Mouse (Mus musculus) kidney, embryonic 15.5 days (tissue): ENCODE data around the gene Khdc3. TPM values are rescaled to one million over a fixed set of nuclear protein-coding genes. Genes with fewer than 3 reads are reported as not detected.
"Not testable (repeated sequence)": the region's sequence is repeated elsewhere in the genome, so short reads cannot be mapped to it uniquely, and the experiment has no call there.

ENCODE experiments used
- ATAC-seq: fragments of 200-750 bp; cut with Nextera tagmentation; replicated peaks from 2 replicates; pipeline ENCODE4 v1.8.0; 2017; ENCODE audit warnings: moderate TSS enrichment; ENCODE audit not compliant: low FRiP score
- H3K27ac ChIP-seq: fragments of 300-500 bp; sonication (generic); 2 replicates; pipeline ENCODE4 v1.5.1; 2015; ENCODE audit warnings: mild to moderate bottlenecking, inconsistent platforms
- H3K27me3 ChIP-seq: fragments of 300-500 bp; sonication (generic); 2 replicates; pipeline ENCODE4 v1.6.1; 2015; ENCODE audit warnings: inconsistent platforms
- H3K36me3 ChIP-seq: fragments of 300-500 bp; sonication (generic); 2 replicates; pipeline ENCODE4 v1.6.1; 2015; ENCODE audit warnings: inconsistent platforms
- H3K4me1 ChIP-seq: fragments of 300-500 bp; sonication (generic); 2 replicates; pipeline ENCODE4 v1.6.1; 2015; ENCODE audit warnings: inconsistent platforms
- H3K4me2 ChIP-seq: fragments of 300-500 bp; sonication (generic); 2 replicates; pipeline ENCODE4 v1.6.1; 2015; ENCODE audit warnings: moderate library complexity, mild to moderate bottlenecking, inconsistent platforms
- H3K4me3 ChIP-seq: fragments of 300-500 bp; sonication (generic); replicated peaks from 2 replicates; pipeline ENCODE4 v1.5.1; 2015; ENCODE audit warnings: mild to moderate bottlenecking, inconsistent platforms
- H3K9ac ChIP-seq: fragments of 300-500 bp; sonication (generic); 2 replicates; pipeline ENCODE4 v1.6.1; 2015; ENCODE audit warnings: mild to moderate bottlenecking, inconsistent platforms
- H3K9me3 ChIP-seq: fragments of 300-500 bp; sonication (generic); replicated peaks from 2 replicates; pipeline ENCODE4 v1.6.1; 2016; ENCODE audit warnings: inconsistent platforms
- WGBS: fragments of 180-500 bp; shearing (Covaris S2); methylation state at CpG from one replicate; pipeline ENCODE4 v1.1.7; 2015; ENCODE audit warnings: mixed read lengths; 5-methylcytosine and 5-hydroxymethylcytosine counted together
- polyA plus RNA-seq: library from polyadenylated mRNA; unstranded; fragments of >200 nt; fragmentation: Nextera tagmentation; extraction: Ambion mirVana; gene quantifications from 2 replicates; pipeline ENCODE4 v1.2.1, GENCODE M21; 2015

Gene Khdc3
- polyA plus RNA-seq, result 0.13 TPM in 1 of 2 replicates, not detected in the other

DNA sequence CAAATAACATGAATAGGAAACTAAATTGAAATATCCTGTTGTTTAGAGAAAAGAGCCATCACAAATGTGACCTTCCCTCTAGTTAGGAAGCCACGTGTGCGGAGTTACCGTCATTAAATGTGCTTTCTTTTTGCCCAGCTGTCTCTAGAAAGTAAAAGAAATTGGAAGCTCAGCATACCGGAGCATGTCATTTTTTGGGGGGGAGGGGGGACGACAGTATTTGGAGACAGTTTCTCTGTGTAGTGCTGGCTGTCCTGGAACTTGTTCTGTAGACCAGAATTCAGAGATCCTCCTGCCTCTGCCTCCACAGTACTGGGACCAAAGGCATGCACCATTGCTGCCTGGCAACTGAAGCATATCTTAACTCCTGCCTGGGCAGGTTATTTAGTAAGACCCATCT lies at the start of gene Khdc3:
Gene Khdc3 (plus strand): TSS at position 301 of the 400 bp plus-strand sequence.
- no peak within 1 kb of the TSS for H3K9ac ChIP-seq
- no peak within 1 kb of the TSS for H3K4me3 ChIP-seq
- no peaks in the 10 kb centered on the region for H3K36me3 ChIP-seq
- H3K4me1 ChIP-seq, result peaks cover 12% of the 10 kb centered on the region
- 86% methylated on average over 5 of the region's 5 CpGs for WGBS
- no peaks in the 10 kb centered on the region for H3K9me3 ChIP-seq
- no peak within 1 kb of the TSS for H3K27ac ChIP-seq
- peaks cover 51% of the 10 kb centered on the region for H3K27me3 ChIP-seq
- H3K4me2 ChIP-seq, result 0 out of 2 replicates have a peak within 1 kb of the TSS, but pooled peaks have one; percentile 86
- no peak for ATAC-seq

DNA sequence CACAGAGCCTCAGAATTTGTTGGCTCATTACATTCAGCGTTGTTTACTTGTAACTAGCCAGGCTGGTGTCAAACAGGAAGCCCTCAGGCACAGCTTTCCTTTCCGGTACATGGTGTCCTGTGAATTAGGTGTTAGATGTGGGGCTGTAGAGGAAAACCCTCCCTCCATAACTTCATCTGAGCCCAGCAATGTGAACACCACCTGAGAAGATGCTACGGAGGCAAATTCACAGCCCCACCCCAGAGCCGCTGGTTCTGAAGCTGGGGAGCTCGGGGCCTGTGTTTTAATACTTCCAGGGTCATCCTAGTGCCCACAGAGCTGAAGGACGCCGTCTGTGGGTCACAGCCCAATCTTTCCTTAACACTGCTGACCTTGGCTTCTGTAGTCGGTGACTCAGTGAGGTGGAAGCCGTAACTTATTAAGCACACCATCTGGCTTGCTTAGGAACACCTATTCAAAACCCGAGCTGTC lies 46.2 kb upstream of the Khdc3 start:
- H3K9me3 ChIP-seq, result no peaks in the 10 kb centered on the region
- H3K4me1 ChIP-seq, result 0 out of 2 replicates have a peak, but pooled peaks cover 5% of the 10 kb centered on the region
- no peaks in the 10 kb centered on the region for H3K36me3 ChIP-seq
- 45% methylated on average over 10 of the region's 10 CpGs for WGBS
- H3K4me2 ChIP-seq, result no peak overlapping the region
- H3K9ac ChIP-seq, result no peak overlapping the region
- no peak for ATAC-seq
- no peak overlapping the region for H3K27ac ChIP-seq
- no peak overlapping the region for H3K4me3 ChIP-seq
- H3K27me3 ChIP-seq, result no peaks in the 10 kb centered on the region

DNA sequence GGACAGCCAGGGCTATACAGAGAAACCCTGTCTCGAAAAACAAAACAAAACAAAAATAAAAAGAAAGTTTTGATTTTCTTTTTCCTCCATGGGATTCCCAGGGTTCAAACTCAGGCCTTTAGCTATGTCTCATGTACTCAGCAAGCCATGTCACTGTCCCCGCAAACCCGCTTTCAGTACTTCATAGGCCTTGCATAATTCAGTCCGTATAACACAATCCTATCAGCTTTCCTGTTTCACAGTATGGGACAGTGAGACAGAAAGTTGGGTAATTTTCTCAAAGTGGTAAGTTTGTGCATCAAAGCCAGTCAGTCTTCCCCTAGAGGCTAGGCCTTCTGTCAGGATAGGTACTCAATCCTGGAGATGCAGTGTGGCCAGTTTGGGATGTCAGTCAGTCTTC lies 42.4 kb upstream of the Khdc3 start:
- 85% methylated on average over 4 of the region's 4 CpGs for WGBS

DNA sequence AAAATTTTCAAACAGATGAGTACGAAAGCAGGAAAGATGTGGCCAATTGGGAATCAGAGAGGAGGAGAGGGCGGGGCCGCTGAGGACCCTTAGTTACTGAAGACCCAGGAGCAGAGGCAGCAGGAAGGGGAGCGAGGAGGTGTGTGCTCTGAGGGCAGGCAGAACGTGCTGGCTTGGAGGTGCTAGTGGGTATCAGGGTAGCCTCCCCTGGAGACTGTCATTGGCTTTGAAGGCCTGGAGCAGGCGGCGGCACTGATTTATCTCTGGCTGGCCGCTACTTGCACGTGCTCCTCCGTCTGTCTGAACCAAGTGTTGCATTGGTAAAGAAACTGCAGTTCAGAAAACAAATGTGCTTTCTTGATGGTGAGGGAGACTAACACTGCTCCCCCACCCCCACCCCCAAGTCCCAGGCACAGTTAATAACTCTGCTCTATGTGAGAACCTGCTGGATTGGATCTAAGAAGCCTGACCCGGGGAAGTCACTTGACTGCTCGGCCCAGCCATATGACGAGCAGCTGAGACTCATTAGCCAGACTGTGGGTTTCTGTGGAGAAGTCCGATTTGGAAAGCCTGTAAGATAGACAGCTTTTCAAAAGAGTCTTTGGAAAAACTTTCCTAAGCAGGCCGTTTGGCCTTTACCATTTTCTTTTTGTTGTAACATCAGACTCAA lies 37.9 kb upstream of the Khdc3 start:
- H3K4me3 ChIP-seq, result peak overlapping the region; percentile 24; the same call in 1 of the 2 replicates
- 0 out of 2 replicates have a peak overlapping the region, but pooled peaks have one; percentile 41 for H3K27ac ChIP-seq
- ATAC-seq, result 0 out of 2 replicates have a peak, but pooled peaks have one; percentile 23

More for the DNA sequence above, 42.4 kb upstream of the Khdc3 start:
- Histone ChIP-seq H3K9me3 (no peaks in the 10 kb centered on the region), H3K9ac (no peak overlapping the region), H3K27ac (no peak overlapping the region), H3K4me3 (no peak overlapping the region), H3K4me2 (no peak overlapping the region), H3K4me1 (peaks cover 9% of the 10 kb centered on the region), H3K27me3 (no peaks in the 10 kb centered on the region), H3K36me3 (no peaks in the 10 kb centered on the region)
- no peak for ATAC-seq

DNA sequence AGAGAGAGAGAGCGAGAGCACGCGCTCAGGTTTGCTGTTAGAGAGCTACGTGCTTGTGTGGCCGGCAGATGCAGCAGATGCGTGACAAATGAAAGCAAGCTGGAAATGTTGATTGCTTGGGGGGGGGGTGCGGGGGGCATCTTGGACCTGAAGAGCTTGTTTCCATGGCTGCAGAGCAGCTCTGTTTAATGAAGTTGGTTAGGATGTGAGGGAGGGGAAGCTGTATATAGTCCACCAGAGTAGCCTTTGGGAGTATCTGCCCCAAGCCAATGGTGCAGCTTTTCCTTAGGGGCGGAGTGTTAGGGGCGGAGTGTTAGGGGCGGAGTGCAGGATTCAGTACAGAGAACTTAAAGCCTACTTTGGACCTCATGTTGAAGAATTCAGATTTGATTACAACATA lies 34.5 kb upstream of the Khdc3 start:
- 28% methylated on average over 10 of the region's 10 CpGs for WGBS
- Histone ChIP-seq H3K9ac (no peak overlapping the region), H3K4me3 (no peak overlapping the region), H3K4me1 (peaks cover 32% of the 10 kb centered on the region), H3K27me3 (no peaks in the 10 kb centered on the region), H3K4me2 (peak overlapping the region; percentile 50), H3K9me3 (no peaks in the 10 kb centered on the region), H3K27ac (no peak overlapping the region), H3K36me3 (no peaks in the 10 kb centered on the region)
- peak; percentile 56; the same call in 1 of the 2 replicates for ATAC-seq

More for the DNA sequence above, 37.9 kb upstream of the Khdc3 start:
- H3K36me3 ChIP-seq, result no peaks in the 10 kb centered on the region
- H3K4me2 ChIP-seq, result peak overlapping the region; percentile 56
- no peaks in the 10 kb centered on the region for H3K27me3 ChIP-seq
- 16% methylated on average over 15 of the region's 15 CpGs for WGBS
- peaks cover 27% of the 10 kb centered on the region for H3K4me1 ChIP-seq
- no peak overlapping the region for H3K9ac ChIP-seq
- H3K9me3 ChIP-seq, result no peaks in the 10 kb centered on the region

DNA sequence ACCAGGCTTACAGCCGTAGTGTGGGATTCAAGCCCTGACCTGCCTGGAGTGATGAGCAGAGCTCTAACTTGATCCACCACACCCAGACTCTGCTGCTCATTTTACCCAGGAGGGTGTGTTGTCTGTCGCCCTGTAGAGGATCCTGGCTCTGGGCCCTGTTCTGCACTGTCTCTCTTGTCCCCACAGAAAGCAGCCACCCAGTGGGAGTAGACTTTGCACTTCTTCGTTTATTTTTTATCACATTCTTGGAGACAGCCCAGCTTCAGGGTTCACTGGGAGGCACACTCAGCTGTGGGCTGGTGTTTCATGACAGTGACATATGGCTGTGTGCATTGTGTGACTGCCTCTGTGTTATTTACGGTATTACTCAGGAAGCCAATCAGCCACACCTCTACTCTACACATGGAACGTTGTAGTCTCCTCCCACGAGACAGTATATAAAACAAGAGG lies 33.4 kb upstream of the Khdc3 start:
- Histone ChIP-seq H3K27ac (peak overlapping the region; percentile 78), H3K4me1 (peaks cover 31% of the 10 kb centered on the region), H3K9me3 (no peaks in the 10 kb centered on the region), H3K9ac (no peak overlapping the region), H3K27me3 (no peaks in the 10 kb centered on the region), H3K36me3 (no peaks in the 10 kb centered on the region), H3K4me3 (no peak overlapping the region), H3K4me2 (no peak overlapping the region)
- peak; percentile 89 for ATAC-seq
- WGBS, result 19% methylated on average over 6 of the region's 6 CpGs

DNA sequence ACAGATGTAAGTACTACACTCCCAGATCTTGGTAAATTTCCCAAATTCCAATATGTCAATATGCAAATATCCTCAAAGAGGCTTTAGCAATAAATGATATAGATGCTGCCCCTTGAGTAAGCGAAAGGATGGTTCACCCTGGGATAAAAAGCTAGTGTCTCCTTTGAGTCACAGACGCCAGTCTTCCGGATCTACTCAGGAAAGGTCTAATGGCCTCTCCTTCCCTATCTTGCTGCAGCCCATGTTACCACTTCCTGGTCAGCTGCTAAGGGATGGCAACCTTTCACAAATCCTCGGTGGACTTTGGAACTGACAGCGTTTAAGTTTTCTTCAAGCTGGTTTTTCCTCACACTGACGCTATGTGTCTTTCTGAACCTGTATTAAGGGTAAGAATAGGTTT lies 32.9 kb upstream of the Khdc3 start:
- no peaks in the 10 kb centered on the region for H3K36me3 ChIP-seq
- no peak overlapping the region for H3K9ac ChIP-seq
- 69% methylated on average over 6 of the region's 6 CpGs for WGBS
- no peaks in the 10 kb centered on the region for H3K27me3 ChIP-seq
- H3K27ac ChIP-seq, result peak overlapping the region; percentile 78
- ATAC-seq, result no peak
- peaks cover 27% of the 10 kb centered on the region for H3K4me1 ChIP-seq
- no peak overlapping the region for H3K4me3 ChIP-seq
- no peaks in the 10 kb centered on the region for H3K9me3 ChIP-seq
- no peak overlapping the region for H3K4me2 ChIP-seq

DNA sequence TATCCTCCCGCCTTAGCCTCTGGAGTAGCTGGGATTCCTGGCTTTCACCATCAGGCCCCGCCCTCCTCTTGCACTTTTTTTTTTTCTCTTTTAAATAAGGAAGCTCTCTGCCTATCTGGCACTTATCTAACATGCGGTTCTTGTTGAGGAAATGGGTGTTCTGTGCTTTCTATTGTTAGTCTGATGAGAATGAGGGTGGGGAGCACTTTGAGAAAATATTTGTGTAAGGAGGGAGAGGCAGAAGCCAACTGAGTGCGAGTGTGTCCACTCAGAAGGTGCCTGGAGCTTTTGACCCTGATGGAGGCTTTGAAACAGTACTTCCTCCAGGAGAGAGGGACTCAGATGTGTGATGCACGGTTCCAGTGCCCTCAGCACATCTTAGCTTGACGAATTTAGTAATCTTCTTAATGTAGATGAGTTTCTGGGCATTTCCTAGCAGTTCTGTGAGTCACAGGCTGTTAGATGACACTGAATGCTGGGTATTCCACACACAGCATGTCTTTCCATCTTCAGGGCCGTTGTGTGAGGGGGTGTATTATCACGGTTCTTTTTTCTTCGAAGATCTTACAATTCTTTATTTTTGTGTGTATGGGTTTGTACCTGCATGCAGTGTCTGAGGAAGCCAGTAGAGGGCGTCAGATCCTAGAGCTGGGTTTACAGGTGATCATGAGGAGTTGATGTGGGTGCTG lies 30.5 kb upstream of the Khdc3 start:
- 72% methylated on average over 10 of the region's 10 CpGs for WGBS
- no peaks in the 10 kb centered on the region for H3K9me3 ChIP-seq
- H3K4me3 ChIP-seq, result no peak overlapping the region
- peaks cover 23% of the 10 kb centered on the region for H3K4me1 ChIP-seq
- ATAC-seq, result no peak
- no peak overlapping the region for H3K4me2 ChIP-seq
- no peak overlapping the region for H3K27ac ChIP-seq
- no peaks in the 10 kb centered on the region for H3K27me3 ChIP-seq
- H3K9ac ChIP-seq, result no peak overlapping the region
- H3K36me3 ChIP-seq, result no peaks in the 10 kb centered on the region

DNA sequence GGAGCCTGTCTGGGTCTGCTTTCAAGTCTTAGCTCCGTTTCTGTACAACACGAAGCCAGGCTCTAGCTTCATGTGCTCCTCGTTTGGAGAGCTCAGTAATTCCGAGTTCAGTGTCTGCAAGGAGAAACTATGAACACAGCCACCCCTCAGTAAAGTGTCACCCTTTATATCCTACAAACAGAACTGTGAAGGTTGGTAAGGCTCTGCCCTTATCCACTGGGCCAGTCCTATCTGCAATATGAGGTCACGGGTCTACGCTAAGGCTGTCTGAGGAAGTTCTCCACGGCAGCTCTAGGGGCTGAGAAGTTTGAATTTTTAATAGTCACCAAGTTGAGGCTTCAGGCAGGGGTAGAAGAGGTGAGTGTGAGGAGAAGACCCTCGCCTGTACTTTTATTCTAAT lies 29.2 kb upstream of the Khdc3 start:
- Histone ChIP-seq H3K9me3 (no peaks in the 10 kb centered on the region), H3K4me2 (no peak overlapping the region), H3K9ac (no peak overlapping the region), H3K36me3 (no peaks in the 10 kb centered on the region), H3K4me1 (peaks cover 18% of the 10 kb centered on the region), H3K4me3 (no peak overlapping the region), H3K27me3 (no peaks in the 10 kb centered on the region), H3K27ac (no peak overlapping the region)
- no peak for ATAC-seq
- 86% methylated on average over 8 of the region's 8 CpGs for WGBS

DNA sequence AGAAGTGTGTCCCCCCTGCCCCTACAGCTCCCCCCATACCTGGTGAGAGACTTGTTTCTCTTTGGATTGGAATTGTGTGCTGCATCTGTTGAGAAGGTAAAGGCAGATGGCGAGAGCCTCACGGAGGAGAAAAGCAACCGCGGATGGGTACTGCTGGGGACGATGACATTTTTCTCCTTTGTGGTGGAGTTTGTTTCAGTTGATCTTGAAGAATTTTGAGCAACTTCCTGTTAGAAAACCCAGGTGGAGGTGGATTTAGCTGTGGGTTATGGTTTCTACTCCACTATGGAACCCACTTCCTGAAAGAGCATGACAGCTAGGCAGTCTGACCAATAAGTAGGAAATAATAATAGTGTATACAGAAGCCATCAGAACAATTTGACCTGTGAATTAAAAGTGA lies 28.5 kb upstream of the Khdc3 start:
- peaks cover 10% of the 10 kb centered on the region for H3K4me1 ChIP-seq
- no peak for ATAC-seq
- no peak overlapping the region for H3K4me2 ChIP-seq
- no peaks in the 10 kb centered on the region for H3K36me3 ChIP-seq
- no peaks in the 10 kb centered on the region for H3K9me3 ChIP-seq
- no peak overlapping the region for H3K4me3 ChIP-seq
- WGBS, result 92% methylated on average over 5 of the region's 5 CpGs
- no peaks in the 10 kb centered on the region for H3K27me3 ChIP-seq
- no peak overlapping the region for H3K9ac ChIP-seq
- no peak overlapping the region for H3K27ac ChIP-seq

DNA sequence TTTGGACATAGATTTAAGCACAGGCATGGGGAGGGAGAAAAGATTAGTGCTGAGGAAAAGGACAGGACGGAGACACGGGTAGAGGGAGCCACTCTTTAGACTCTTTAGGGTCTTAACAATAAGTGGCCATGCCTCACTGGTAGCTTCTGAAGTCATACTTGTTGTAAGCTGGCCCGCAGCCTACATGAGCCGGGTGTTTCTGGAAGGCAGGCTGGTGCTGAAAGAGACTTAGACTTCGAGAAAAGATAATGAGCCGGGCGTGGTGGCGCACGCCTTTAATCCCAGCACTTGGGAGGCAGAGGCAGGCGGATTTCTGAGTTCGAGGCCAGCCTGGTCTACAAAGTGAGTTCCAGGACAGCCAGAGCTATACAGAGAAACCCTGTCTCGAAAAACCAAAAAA lies 22.3 kb upstream of the Khdc3 start:
- H3K27ac ChIP-seq, H3K4me3 ChIP-seq, ATAC-seq, H3K36me3 ChIP-seq, H3K4me2 ChIP-seq, H3K4me1 ChIP-seq, H3K9ac ChIP-seq, H3K27me3 ChIP-seq, H3K9me3 ChIP-seq: not testable (repeated sequence)
- WGBS, result 92% methylated on average over 11 of the region's 12 CpGs

DNA sequence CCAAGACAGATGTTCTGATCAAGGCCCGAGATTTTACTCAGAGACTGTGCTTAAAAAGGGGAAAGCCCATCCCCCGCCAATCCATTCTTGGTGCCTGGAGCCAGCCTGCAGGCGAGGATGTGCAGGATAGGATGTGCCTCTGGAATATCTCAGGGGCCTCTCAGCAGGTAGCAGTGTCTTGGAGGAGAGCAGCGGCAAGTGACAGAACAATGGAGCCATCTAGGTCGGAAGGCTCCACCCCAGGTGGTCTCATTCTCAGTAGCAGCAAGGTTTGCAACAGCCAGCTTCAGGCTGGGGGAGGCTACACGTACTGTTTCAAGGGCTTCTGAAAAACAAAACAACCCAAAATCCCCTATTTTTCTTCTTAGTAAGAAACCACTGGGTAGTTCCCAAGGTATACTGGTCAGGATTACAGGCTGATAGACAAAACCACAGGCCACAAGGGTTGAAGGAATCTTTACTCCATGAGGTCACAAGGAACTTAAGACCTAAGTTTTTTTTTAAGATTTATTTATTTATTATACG lies 21.8 kb upstream of the Khdc3 start:
- no peak for ATAC-seq
- Histone ChIP-seq H3K4me1 (no peaks in the 10 kb centered on the region), H3K4me2 (no peak overlapping the region), H3K9ac (no peak overlapping the region), H3K27ac (no peak overlapping the region), H3K36me3 (no peaks in the 10 kb centered on the region), H3K27me3 (no peaks in the 10 kb centered on the region), H3K4me3 (no peak overlapping the region), H3K9me3 (no peaks in the 10 kb centered on the region)
- WGBS, result 66% methylated on average over 7 of the region's 7 CpGs
